Mouse (Mus musculus) limb, embryonic 15.5 days (tissue): Measurements from ENCODE around the gene Zfp951. TPM values are rescaled to one million over a fixed set of nuclear protein-coding genes. Genes with fewer than 3 reads are reported as not detected.
"Not testable (repeated sequence)": the region's sequence is repeated elsewhere in the genome, so short reads cannot be mapped to it uniquely, and the experiment has no call there.

Experiments used
- ATAC-seq: fragments of 200-750 bp; cut with Nextera tagmentation; 2 replicates; pipeline ENCODE4 v1.8.0; 2017; ENCODE audit warnings: low read depth, moderate TSS enrichment; ENCODE audit not compliant: insufficient number of reproducible peaks, low FRiP score, low TSS enrichment
- H3K27ac ChIP-seq: fragments of 300-500 bp; sonication (generic); 2 replicates; pipeline ENCODE4 v1.5.1; 2015; ENCODE audit warnings: moderate library complexity, mild to moderate bottlenecking, inconsistent platforms
- H3K27me3 ChIP-seq: fragments of 300-500 bp; sonication (generic); 2 replicates; pipeline ENCODE4 v1.6.1; 2015; ENCODE audit warnings: inconsistent platforms
- H3K36me3 ChIP-seq: fragments of 300-500 bp; sonication (generic); 2 replicates; pipeline ENCODE4 v1.6.1; 2015; ENCODE audit warnings: inconsistent platforms
- H3K4me1 ChIP-seq: fragments of 300-500 bp; sonication (generic); 2 replicates; pipeline ENCODE4 v1.6.1; 2015; ENCODE audit warnings: inconsistent platforms
- H3K4me2 ChIP-seq: fragments of 300-500 bp; sonication (generic); 2 replicates; pipeline ENCODE4 v1.6.1; 2015; ENCODE audit warnings: mild to moderate bottlenecking, inconsistent platforms
- H3K4me3 ChIP-seq: fragments of 300-500 bp; sonication (generic); 2 replicates; pipeline ENCODE4 v1.5.1; 2015; ENCODE audit warnings: mild to moderate bottlenecking, inconsistent platforms
- H3K9ac ChIP-seq: fragments of 300-500 bp; sonication (generic); 2 replicates; pipeline ENCODE4 v1.6.1; 2015; ENCODE audit warnings: inconsistent platforms
- H3K9me3 ChIP-seq: fragments of 300-500 bp; sonication (generic); 2 replicates; pipeline ENCODE4 v1.6.1; 2016; ENCODE audit warnings: inconsistent platforms
- WGBS: fragments of 180-500 bp; shearing (Covaris S2); methylation state at CpG from one replicate; pipeline ENCODE4 v1.1.7; 2015; 5-methylcytosine and 5-hydroxymethylcytosine counted together
- polyA plus RNA-seq: library from polyadenylated mRNA; unstranded; fragments of >200 nt; fragmentation: Nextera tagmentation; extraction: Ambion mirVana; gene quantifications from 2 replicates; pipeline ENCODE4 v1.2.1, GENCODE M21; 2015

Gene Zfp951
- polyA plus RNA-seq = 2.7 and 3.2 TPM in 2 replicates

GRCm38 (mm10) chr5:104859962-104860525 lies at the start of gene Zfp951:
Gene Zfp951, minus strand, starts transcription at chr5:104860070.
- not testable (repeated sequence) for H3K36me3 ChIP-seq, H3K4me2 ChIP-seq, H3K9me3 ChIP-seq, H3K27me3 ChIP-seq, H3K4me1 ChIP-seq, H3K27ac ChIP-seq, H3K9ac ChIP-seq
- peak within 1 kb of the TSS; percentile 33 for H3K4me3 ChIP-seq
- WGBS = 34% methylated on average over 11 of the region's 12 CpGs
- peak; percentile 63; the same call in 1 of the 2 replicates for ATAC-seq

GRCm38 (mm10) chr5:104906556-104906955 lies 46.7 kb upstream of the Zfp951 start:
- ATAC-seq = not testable (repeated sequence)

DNA sequence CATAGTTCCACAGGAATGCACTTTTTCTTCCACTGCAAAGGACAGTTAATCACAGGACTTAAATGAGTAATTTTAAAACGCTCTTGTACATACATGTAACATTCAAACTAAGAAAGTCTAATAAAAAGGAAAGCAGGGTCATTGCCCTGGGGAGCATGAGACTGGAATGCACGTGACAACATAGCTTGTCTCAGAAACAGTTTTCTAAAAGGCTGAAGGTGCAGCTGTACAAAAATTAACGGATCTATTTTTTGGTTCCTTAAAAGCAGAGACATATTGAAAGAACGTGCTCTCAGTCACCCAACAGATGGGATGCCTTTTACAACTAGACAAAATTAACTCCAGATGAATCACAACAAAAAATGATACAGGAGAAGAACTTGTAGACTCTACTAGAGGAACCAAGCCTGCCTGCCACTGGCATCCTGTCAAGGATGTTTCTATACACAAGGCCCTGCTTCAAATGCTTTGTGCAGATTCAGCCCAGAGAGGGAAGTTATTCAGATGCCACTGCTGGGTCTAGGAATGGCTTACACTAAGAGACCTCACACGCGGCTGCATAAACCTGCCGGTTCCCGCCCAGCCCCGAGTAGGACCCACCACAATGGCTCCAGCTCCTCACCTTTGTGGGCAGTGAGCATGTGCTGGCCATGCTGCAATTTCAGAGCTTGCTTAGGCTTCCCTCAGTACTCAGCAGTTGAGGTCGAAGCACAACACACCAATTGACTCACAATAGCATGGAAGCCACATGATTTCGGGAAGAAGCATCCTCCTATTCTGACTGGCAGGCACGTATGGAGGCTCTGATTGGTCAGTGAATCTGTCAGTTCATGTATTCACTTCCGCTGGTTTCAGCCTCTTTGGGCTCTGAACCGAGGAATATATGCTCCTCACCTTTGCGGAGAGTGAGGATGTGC lies 567 bp downstream of the Zfp951 start:
- not testable (repeated sequence) for H3K27ac ChIP-seq, H3K4me1 ChIP-seq, ATAC-seq, H3K9me3 ChIP-seq, H3K9ac ChIP-seq, H3K4me2 ChIP-seq, H3K27me3 ChIP-seq, H3K36me3 ChIP-seq
- WGBS = 49% methylated on average over 10 of the region's 15 CpGs
- peak overlapping the region; percentile 33 for H3K4me3 ChIP-seq

More at GRCm38 (mm10) chr5:104906556-104906955, 46.7 kb upstream of the Zfp951 start:
- H3K9me3 ChIP-seq, H3K9ac ChIP-seq, H3K4me1 ChIP-seq, H3K4me3 ChIP-seq, H3K27ac ChIP-seq, H3K27me3 ChIP-seq, H3K4me2 ChIP-seq, H3K36me3 ChIP-seq: not testable (repeated sequence)
- WGBS = 79% methylated on average over 5 of the region's 5 CpGs

- H3K4me1 ChIP-seq, H3K9me3 ChIP-seq, H3K27me3 ChIP-seq, H3K9ac ChIP-seq, H3K36me3 ChIP-seq, H3K4me2 ChIP-seq, H3K4me3 ChIP-seq, H3K27ac ChIP-seq, ATAC-seq: not testable (repeated sequence)
- 82% methylated on average over 3 of the region's 3 CpGs for WGBS
Observed at GRCm38 (mm10) chr5:104854546-104854945, 5.3 kb downstream of the Zfp951 start.

GRCm38 (mm10) chr5:104833330-104833729 lies 26.5 kb downstream of the Zfp951 start:
- H3K4me3 ChIP-seq = no peak overlapping the region
- no peak for ATAC-seq
- H3K36me3 ChIP-seq = no peaks in the 10 kb centered on the region
- no peaks in the 10 kb centered on the region for H3K27me3 ChIP-seq
- no peaks in the 10 kb centered on the region for H3K4me1 ChIP-seq
- H3K4me2 ChIP-seq = no peak overlapping the region
- peaks cover 21% of the 10 kb centered on the region; the same call in 1 of the 2 replicates for H3K9me3 ChIP-seq
- H3K27ac ChIP-seq = no peak overlapping the region
- no peak overlapping the region for H3K9ac ChIP-seq

GRCm38 (mm10) chr5:104829611-104830010 lies 30.3 kb downstream of the Zfp951 start:
- no peak overlapping the region for H3K4me2 ChIP-seq
- no peaks in the 10 kb centered on the region for H3K27me3 ChIP-seq
- peaks cover 23% of the 10 kb centered on the region for H3K9me3 ChIP-seq
- no peaks in the 10 kb centered on the region for H3K36me3 ChIP-seq
- no peak overlapping the region for H3K27ac ChIP-seq
- H3K4me3 ChIP-seq = no peak overlapping the region
- WGBS = 76% methylated on average over 1 of the region's 1 CpGs
- no peak overlapping the region for H3K9ac ChIP-seq
- no peaks in the 10 kb centered on the region for H3K4me1 ChIP-seq
- no peak for ATAC-seq

DNA sequence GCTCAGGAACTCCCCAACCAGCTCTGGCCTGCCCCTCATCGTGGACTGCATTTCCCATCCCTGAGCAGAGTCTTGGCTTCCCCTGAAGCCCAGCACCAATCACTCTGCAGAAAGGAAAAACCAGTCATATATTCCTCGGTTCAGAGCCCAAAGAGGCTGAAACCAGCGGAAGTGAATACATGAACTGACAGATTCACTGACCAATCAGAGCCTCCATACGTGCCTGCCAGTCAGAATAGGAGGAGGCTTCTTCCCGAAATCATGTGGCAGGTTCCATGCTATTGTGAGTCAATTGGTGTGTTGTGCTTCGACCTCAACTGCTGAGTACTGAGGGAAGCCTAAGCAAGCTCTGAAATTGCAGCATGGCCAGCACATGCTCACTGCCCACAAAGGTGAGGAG lies 89.7 kb downstream of the Zfp951 start:
- H3K36me3 ChIP-seq, H3K4me2 ChIP-seq, ATAC-seq, H3K9me3 ChIP-seq, H3K27ac ChIP-seq, H3K4me3 ChIP-seq, H3K27me3 ChIP-seq, H3K4me1 ChIP-seq, H3K9ac ChIP-seq: not testable (repeated sequence)
- 82% methylated on average over 6 of the region's 6 CpGs for WGBS

Other genes starting within 250 kb of the Zfp951 start
- gene Abcg3, start 122.6 kb upstream of the Zfp951 start, polyA plus RNA-seq = 1.0 and 1.2 TPM in 2 replicates